Mouse (Mus musculus): Measurements from ENCODE around the gene 4930432M17Rik.
A peak's percentile ranks its signal among the peaks of the same experiment; 100 is the strongest.

Gene 4930432M17Rik

DNA sequence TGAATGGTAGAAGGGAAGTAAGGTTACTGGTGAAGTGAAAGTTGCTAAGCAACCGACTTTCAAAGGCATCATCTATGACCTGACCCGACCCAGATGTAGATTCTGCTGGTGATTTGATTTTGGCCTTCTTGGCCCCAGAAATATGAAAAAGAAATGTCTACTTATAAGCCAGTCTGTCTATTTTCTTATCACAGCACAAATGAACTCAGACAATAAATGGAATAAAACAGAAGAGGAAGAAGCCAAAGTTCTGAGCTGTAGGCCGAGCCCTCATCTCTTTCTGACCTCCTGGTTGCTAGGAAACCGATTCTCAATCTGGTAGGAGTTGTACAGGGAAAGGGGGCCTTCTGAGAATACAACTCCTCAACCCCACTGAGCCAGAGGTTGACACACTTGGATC lies at the start of gene 4930432M17Rik:
TSS of gene 4930432M17Rik (plus strand) at position 301 of the 400 bp plus-strand sequence.
- no peak for DNase-seq

GRCm38 (mm10) chr3:121625662-121626061 lies 44.9 kb upstream of the 4930432M17Rik start:
- DNase-seq = no peak

- no peak for DNase-seq
These were observed 44.3 kb upstream of the 4930432M17Rik start for GRCm38 (mm10) chr3:121626273-121626672.

- DNase-seq = no peak
These were observed 42.3 kb upstream of the 4930432M17Rik start for GRCm38 (mm10) chr3:121628245-121628644.

- DNase-seq = no peak
These were observed 39.9 kb upstream of the 4930432M17Rik start for GRCm38 (mm10) chr3:121630626-121631025.

DNA sequence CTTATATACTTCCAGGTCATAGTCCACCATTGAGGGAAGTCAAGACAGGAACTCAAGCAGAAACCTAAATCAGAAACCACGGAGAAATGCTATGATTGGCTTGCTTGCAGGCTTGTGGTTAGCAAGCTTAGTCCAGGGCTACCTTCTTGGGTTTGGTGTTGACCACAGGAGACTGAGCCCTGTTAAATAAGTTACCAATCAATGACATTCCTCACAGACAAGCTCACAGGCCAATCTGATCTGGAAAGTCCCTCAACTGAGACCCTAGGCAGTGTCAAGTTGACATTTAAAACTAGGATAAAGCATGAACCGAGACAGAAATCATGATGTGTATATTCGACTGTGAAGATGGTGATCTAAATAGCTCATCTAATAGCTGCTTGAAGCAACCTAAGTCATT lies 35.6 kb upstream of the 4930432M17Rik start:
- no peak for DNase-seq

DNA sequence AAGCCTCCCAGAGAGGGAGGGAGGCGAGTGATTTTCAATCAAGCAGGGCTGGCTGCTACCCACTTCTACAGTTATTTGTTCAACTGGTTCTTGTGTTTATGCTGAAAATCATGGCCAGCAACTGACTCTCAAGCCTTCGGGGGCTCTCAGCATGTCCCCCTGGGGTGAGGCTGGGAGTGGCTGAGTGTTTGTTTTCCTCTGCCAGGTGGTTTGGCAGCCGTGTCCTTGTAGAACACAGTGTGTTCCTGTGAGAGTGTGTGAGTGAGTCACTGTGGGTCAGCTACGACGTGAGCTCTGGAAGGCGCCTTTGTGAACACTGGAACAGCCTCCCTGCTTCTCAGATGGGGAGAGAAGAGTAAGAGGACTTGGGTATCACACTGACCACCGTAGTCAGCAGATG lies 35.1 kb upstream of the 4930432M17Rik start:
- peak; percentile 13 for DNase-seq

GRCm38 (mm10) chr3:121636315-121636714 lies 34.2 kb upstream of the 4930432M17Rik start:
- peak; percentile 40 for DNase-seq

GRCm38 (mm10) chr3:121636748-121637147 lies 33.8 kb upstream of the 4930432M17Rik start:
- DNase-seq = no peak

DNA sequence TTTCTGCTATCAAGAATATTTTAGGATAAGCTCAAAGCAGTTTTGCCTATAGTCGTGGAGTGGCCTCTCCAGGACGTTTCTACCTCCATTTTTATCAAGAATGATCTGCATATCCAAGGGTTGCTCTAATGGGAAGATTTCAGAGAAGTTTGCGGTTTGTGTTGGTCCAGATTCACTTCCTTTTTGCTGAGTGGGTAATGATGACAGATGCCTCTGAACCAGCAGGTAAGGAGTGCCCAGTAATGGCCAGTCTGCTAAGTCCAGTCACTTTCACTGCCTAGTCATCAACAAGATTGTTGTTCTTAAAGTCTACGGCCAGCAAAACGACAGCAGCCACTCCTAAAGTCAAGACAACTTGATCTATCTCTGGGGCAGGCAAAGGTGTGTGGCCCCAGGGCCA lies 32.8 kb upstream of the 4930432M17Rik start:
- no peak for DNase-seq

DNA sequence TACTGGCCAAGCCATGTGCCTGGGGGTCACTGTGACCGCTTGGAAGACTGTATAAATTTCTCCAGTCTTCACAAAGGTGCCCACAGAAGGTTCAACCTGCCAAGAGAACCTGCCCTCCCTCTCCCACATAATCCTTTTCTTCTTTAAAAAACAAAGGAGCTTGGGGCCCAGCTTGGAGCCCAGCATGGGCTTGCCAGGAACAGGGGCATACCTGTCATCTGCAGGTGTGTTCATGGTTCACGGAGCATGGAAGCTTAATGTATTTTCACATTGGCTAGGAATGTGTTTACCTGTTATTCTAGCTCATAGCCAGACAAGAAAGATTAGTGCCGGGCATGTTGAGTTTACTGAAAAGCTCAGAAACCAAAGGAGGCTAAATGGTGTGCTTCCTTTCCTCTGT lies 32.3 kb upstream of the 4930432M17Rik start:
- DNase-seq = no peak

DNA sequence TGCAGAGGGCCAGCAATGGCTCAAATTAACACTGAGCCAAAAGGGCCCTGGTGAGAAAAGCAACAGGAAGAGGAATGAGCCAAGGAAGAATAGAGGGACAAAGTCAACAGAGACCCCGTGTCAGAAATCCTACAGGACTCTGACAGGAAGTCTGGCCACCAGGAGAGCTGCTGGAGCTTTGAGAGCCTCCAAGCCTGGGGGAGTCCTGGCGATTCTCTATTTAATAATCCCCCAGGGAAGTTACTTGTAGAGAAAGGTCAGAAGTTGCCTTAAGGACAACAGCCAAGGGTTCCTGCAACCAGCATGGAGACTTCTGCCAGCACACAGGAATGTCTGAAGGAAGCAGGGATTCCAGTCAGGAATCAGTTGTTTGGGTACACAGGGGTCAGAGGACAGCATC lies 30.0 kb upstream of the 4930432M17Rik start:
- DNase-seq = no peak

- peak; percentile 18 for DNase-seq
These were observed 27.3 kb upstream of the 4930432M17Rik start for GRCm38 (mm10) chr3:121643236-121643635.

- DNase-seq = no peak
These were observed 25.1 kb upstream of the 4930432M17Rik start for GRCm38 (mm10) chr3:121645447-121645846.

- no peak for DNase-seq
These were observed 24.1 kb upstream of the 4930432M17Rik start for GRCm38 (mm10) chr3:121646364-121647048.

DNA sequence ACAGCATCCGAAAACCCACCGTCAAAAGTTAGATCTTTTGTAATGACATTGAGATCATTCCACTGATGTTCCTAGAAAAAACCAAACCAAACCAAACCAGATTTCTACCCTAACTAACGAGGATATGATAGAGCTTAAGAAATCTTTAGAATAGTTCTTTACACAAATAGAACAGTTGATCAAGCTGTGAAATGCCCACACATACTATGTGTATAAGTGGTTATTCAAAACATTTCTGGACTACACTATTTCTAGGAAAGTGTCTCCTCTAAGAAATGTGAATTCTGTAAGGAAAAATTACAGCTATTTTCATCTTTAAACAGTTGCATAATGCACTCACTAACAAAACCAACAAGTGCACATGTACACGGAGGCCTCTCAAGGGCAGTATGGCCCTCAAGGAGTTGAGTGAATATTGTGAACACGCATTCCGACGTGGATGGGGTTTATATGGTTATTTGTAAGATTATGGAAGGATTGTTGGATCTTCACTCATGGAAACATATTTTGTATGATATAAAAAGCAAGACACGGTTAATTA lies 22.3 kb upstream of the 4930432M17Rik start:
- no peak for DNase-seq

GRCm38 (mm10) chr3:121650052-121650671 lies 20.4 kb upstream of the 4930432M17Rik start:
- peak; percentile 26 for DNase-seq

GRCm38 (mm10) chr3:121651710-121652109 lies 18.9 kb upstream of the 4930432M17Rik start:
- DNase-seq = no peak

DNA sequence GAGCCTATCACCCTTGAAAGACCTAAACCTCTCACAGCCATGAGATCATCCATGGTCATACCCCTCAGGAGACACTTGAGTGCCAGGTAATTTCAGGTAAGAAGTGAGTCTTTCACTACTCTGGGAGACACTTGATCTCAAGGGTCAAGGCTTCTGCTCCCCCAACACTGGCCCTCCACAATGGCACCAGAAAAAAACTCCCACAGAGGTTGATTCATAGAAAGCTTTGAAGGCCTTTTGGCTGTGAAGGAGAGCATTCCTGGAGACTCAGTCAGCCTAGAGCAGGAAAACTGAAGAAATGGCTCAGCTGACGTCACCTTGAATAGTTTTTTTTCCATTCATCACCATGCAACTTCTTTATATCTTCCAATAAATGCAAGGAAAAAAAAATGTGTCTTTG lies 18.4 kb upstream of the 4930432M17Rik start:
- no peak for DNase-seq

DNA sequence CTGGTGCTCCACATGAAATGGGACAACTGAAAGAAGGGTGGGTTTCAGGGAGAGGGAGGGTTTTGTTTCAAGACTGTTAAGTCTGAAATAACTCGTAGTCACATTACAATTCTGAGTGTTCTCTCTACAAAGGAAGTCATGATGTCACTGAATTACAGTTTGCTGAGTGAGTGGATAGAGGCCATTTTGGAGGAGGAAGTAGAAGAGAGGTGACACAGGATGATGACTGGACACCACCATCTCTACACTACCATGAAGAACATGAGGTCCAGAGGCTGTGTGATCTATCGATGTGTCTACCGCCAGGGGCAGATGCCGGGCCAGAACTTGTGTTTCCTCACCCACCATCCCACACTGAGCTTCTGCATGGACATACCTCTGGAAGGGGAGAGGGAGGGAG lies 13.6 kb upstream of the 4930432M17Rik start:
- DNase-seq = no peak

DNA sequence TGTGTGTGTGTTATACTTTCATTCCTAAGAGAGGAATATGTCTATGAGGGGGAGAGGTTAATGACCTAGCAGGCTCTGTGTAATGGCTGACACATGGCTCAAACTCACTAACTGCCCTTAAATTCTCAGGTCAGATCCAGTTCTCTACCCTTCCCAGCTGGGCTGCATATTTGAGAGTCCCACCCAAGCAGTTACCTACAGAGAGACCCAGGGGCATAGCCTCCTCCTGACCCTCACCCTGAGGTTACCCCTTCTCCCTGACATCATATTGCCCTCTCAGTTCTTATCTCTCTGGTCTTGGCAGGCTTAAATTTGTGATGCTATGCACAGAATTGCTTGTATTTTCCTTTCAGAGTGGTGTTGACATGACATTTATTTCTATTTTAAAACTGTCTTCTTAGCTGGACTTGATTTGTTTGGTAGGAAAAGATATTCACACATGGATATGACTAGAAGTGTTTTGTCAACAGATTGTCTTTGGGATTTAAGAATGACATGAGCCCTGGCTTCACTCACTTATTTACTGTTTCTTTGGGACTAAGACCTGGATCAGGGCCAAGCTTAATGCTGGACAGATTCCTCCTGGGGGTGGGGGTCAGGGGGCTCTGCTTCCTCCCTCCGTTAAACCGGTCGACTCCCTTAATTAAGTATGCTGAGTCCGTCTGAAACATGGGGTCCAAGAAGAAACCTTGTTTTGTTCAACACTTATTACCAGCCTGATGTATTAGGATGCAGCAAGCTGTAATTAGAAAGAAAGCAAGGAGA lies 7.7 kb upstream of the 4930432M17Rik start:
- no peak for DNase-seq

GRCm38 (mm10) chr3:121663470-121663847 lies 7.1 kb upstream of the 4930432M17Rik start:
- DNase-seq = no peak

- DNase-seq = no peak
These were observed 1.7 kb downstream of the 4930432M17Rik start for GRCm38 (mm10) chr3:121672135-121672790.
